Mouse (Mus musculus) limb, embryonic 14.5 days (tissue): ENCODE measurements around the gene Cfap126. TPM values are rescaled to one million over a fixed set of nuclear protein-coding genes. Genes with fewer than 3 reads are reported as not detected.
A peak's percentile ranks its signal among the peaks of the same experiment; 100 is the strongest.

ENCODE experiments used
- ATAC-seq: fragments of 200-750 bp; cut with Nextera tagmentation; 2 replicates; pipeline ENCODE4 v1.8.0; 2017; ENCODE audit warnings: low read depth, moderate number of reproducible peaks, moderate TSS enrichment; ENCODE audit not compliant: low FRiP score
- DNase-seq: peaks from one replicate; pipeline ENCODE4 v3.0.0-alpha.2; 2015; ENCODE audit warnings: low spot score
- H3K27ac ChIP-seq: fragments of 300-500 bp; sonication (generic); replicated peaks from 2 replicates; pipeline ENCODE4 v1.5.1; 2014; ENCODE audit warnings: low read depth, mild to moderate bottlenecking, low read length, moderate library complexity, mixed read lengths
- H3K27me3 ChIP-seq: fragments of 300-500 bp; sonication (generic); 2 replicates; pipeline ENCODE4 v1.6.1; 2014; ENCODE audit warnings: low read length, mixed read lengths; ENCODE audit not compliant: control insufficient read depth, insufficient read depth
- H3K36me3 ChIP-seq: fragments of 300-500 bp; sonication (generic); 2 replicates; pipeline ENCODE4 v1.6.1; 2014; ENCODE audit warnings: mild to moderate bottlenecking, low read length, moderate library complexity, mixed read lengths; ENCODE audit not compliant: control insufficient read depth, insufficient read depth
- H3K4me1 ChIP-seq: fragments of 300-500 bp; sonication (generic); 2 replicates; pipeline ENCODE4 v1.6.1; 2014; ENCODE audit warnings: antibody characterized with exemption, low read length, mixed read lengths; ENCODE audit not compliant: control insufficient read depth, insufficient read depth
- H3K4me2 ChIP-seq: fragments of 300-500 bp; sonication (generic); replicated peaks from 2 replicates; pipeline ENCODE4 v1.6.1; 2014; ENCODE audit warnings: low read depth, mild to moderate bottlenecking, low read length, moderate library complexity; ENCODE audit not compliant: severe bottlenecking
- H3K4me3 ChIP-seq: fragments of 300-500 bp; sonication (generic); replicated peaks from 2 replicates; pipeline ENCODE4 v1.5.1; 2014; ENCODE audit warnings: low read length
- H3K9ac ChIP-seq: fragments of 300-500 bp; sonication (generic); 2 replicates; pipeline ENCODE4 v1.6.1; 2014; ENCODE audit warnings: mild to moderate bottlenecking, low read depth, low read length, moderate library complexity; ENCODE audit not compliant: severe bottlenecking
- H3K9me3 ChIP-seq: fragments of 300-500 bp; sonication (generic); 2 replicates; pipeline ENCODE4 v1.6.1; 2016; ENCODE audit warnings: low read length; ENCODE audit not compliant: control insufficient read depth
- POLR2A ChIP-seq: fragments of 200-500 bp; IDR thresholded peaks from 2 replicates; pipeline ENCODE4 v1.8.0; 2012; ENCODE audit warnings: inconsistent platforms, mild to moderate bottlenecking, moderate library complexity, borderline replicate concordance; ENCODE audit not compliant: insufficient read depth, insufficient read length; ENCODE audit errors: extremely low read depth
- WGBS: fragments of 180-500 bp; shearing (Covaris S2); extraction: QIAGEN DNeasy Blood & Tissue Kit; methylation state at CpG from one replicate; pipeline ENCODE4 v1.1.7; 2014; 5-methylcytosine and 5-hydroxymethylcytosine counted together
- polyA plus RNA-seq, 2 experiments: library from polyadenylated mRNA; depleted of rRNA in 1 of 2; stranded (reverse) in 1 of 2; unstranded in 1 of 2; fragments of >200 nt; fragmentation: Nextera tagmentation in 1 of 2; extraction: Ambion mirVana in 1 of 2; gene quantifications; 2 replicates each; pipeline versions ENCODE4 v1.2.1 to v1.2.3; 2012 to 2014

Cfap126 gene
- polyA plus RNA-seq, 2 experiments, result 1.3 to 2.1 TPM

DNA sequence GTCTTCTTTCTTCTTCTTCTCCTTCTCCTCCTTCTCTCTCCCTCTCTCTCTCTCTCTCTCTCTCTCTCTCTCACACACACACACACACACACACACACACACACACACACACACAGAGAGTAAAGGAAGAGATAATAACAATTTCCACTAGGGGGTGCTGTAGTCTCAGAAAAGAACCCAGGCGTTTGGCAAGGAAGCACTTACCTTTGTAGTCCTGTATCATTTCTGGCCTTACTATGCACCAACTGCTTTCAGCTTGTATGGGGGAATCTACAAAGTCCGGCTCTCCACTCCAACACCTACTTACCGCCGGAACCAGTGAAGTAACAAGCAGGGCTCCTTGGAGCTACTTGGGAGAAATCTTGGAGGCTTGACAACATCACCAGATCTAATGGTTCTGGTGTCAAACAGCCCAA lies 4.6 kb downstream of the Cfap126 start:
- TF ChIP-seq POLR2A, result no peak
- ATAC-seq, result peak; percentile 35; the same call in 1 of the 2 replicates
- no peak overlapping the region for H3K4me2 ChIP-seq
- no peaks in the 10 kb centered on the region for H3K9me3 ChIP-seq
- WGBS, result 12% methylated on average over 4 of the region's 4 CpGs
- DNase-seq, result peak; percentile 86
- H3K27ac ChIP-seq, result no peak overlapping the region
- H3K36me3 ChIP-seq, result no peaks in the 10 kb centered on the region
- H3K4me1 ChIP-seq, result 0 out of 2 replicates have a peak, but pooled peaks cover 2% of the 10 kb centered on the region
- H3K4me3 ChIP-seq, result no peak overlapping the region
- no peaks in the 10 kb centered on the region for H3K27me3 ChIP-seq
- no peak overlapping the region for H3K9ac ChIP-seq

DNA sequence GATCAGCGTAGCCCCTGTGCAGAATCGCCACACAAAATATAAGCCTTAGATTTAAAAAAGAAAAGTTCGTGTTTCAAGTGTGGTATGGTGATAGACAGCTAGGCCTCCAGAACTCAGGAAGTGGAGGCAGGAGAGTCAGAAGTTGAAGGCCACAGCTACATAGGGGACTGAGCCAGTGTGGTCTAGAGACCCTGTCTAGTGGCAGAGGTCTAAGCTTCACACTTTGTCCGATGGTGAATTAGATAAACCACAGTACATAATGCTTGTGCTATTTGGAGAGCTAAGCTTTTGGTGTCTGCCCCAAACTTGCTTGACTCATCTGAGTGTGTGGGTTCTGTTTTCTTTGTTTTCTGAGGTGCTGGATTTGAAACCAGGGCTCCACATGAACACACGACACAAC lies 5.3 kb downstream of the Cfap126 start:
- no peak for TF ChIP-seq POLR2A
- Histone ChIP-seq H3K4me3 (no peak overlapping the region), H3K36me3 (no peaks in the 10 kb centered on the region), H3K4me1 (0 out of 2 replicates have a peak, but pooled peaks cover 2% of the 10 kb centered on the region), H3K27ac (no peak overlapping the region), H3K27me3 (no peaks in the 10 kb centered on the region), H3K4me2 (no peak overlapping the region), H3K9me3 (no peaks in the 10 kb centered on the region), H3K9ac (no peak overlapping the region)
- 89% methylated on average over 5 of the region's 5 CpGs for WGBS
- no peak for ATAC-seq
- DNase-seq, result no peak

DNA sequence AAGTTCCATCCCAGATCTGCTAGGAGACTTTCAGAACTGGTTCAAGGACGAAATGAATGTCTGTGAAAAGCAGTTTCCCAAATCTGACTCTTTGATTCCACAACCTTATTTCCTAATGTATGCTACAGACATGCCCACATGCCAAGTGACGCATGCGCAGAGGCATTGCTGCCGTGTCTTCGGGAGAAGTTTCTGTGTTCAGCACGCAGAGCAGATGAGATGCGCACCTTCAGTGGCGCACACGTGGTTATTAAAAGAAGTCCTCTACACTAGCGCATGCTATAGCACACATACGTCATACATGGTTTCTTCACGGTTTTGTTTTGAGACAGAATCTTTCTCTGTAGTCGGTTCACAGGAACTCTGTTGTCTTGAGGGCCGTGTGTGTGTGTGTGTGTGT lies 5.7 kb downstream of the Cfap126 start:
- 85% methylated on average over 14 of the region's 14 CpGs for WGBS
- Histone ChIP-seq H3K4me3 (no peak overlapping the region), H3K36me3 (no peaks in the 10 kb centered on the region), H3K4me2 (no peak overlapping the region), H3K27me3 (no peaks in the 10 kb centered on the region), H3K27ac (no peak overlapping the region), H3K9me3 (no peaks in the 10 kb centered on the region), H3K9ac (no peak overlapping the region), H3K4me1 (0 out of 2 replicates have a peak, but pooled peaks cover under 1% of the 10 kb centered on the region)
- ATAC-seq (no peak), DNase-seq (no peak)
- no peak for TF ChIP-seq POLR2A

DNA sequence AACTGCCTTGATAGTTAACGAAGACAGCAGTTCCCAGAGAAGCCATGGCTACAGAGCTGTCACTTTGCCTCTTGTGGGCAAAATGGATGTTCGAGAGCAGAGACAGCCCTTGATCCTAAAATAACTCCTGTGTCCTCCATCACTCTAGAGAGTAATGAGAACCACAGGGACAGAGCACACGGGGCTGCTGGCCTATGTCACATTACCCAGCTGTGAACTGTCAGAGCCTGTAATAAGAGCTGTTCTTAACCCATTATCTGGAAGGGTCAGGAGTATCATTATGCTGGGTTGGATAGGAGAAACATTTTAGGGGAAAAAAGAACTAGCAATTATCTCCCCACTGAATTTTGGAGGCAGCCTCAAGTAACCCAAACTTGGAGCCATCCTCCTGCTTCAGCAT lies 7.2 kb downstream of the Cfap126 start:
- Histone ChIP-seq H3K27ac (no peak overlapping the region), H3K4me2 (no peak overlapping the region), H3K9ac (no peak overlapping the region), H3K27me3 (no peaks in the 10 kb centered on the region), H3K4me3 (no peak overlapping the region), H3K36me3 (no peaks in the 10 kb centered on the region), H3K4me1 (no peaks in the 10 kb centered on the region), H3K9me3 (no peaks in the 10 kb centered on the region)
- no peak for TF ChIP-seq POLR2A
- no peak for ATAC-seq
- DNase-seq, result no peak
- WGBS, result 25% methylated on average over 3 of the region's 3 CpGs

- H3K4me1 ChIP-seq, result no peaks in the 10 kb centered on the region
- H3K4me3 ChIP-seq, result no peak overlapping the region
- DNase-seq (no peak), ATAC-seq (no peak)
- WGBS, result 40% methylated on average over 5 of the region's 5 CpGs
- no peak overlapping the region for H3K27ac ChIP-seq
- no peak overlapping the region for H3K9ac ChIP-seq
- H3K27me3 ChIP-seq, result no peaks in the 10 kb centered on the region
- H3K9me3 ChIP-seq, result no peaks in the 10 kb centered on the region
- H3K4me2 ChIP-seq, result no peak overlapping the region
- TF ChIP-seq POLR2A, result no peak
- peaks cover 3% of the 10 kb centered on the region; the same call in 1 of the 2 replicates for H3K36me3 ChIP-seq
Observed at GRCm38 (mm10) chr1:171121839-171122238, 8.1 kb downstream of the Cfap126 start.

GRCm38 (mm10) chr1:171122932-171123331 lies 9.2 kb downstream of the Cfap126 start:
- Histone ChIP-seq H3K27ac (no peak overlapping the region), H3K9me3 (no peaks in the 10 kb centered on the region), H3K4me3 (no peak overlapping the region), H3K4me2 (no peak overlapping the region), H3K4me1 (no peaks in the 10 kb centered on the region), H3K9ac (no peak overlapping the region), H3K36me3 (peaks cover 7% of the 10 kb centered on the region), H3K27me3 (no peaks in the 10 kb centered on the region)
- TF ChIP-seq POLR2A, result no peak
- DNase-seq, result no peak
- 38% methylated on average over 7 of the region's 7 CpGs for WGBS
- no peak for ATAC-seq
